Mouse (Mus musculus): Measurements from ENCODE around the gene Kctd21.

Gene Kctd21

GRCm38 (mm10) chr7:97331726-97332666 lies at the start of gene Kctd21, which contains the start of gene Usp35:
Gene Kctd21, plus strand, starts transcription at chr7:97332327.
Gene Usp35, minus strand, starts transcription at chr7:97332020.
- no peak for TF ChIP-seq GATA4 (IDR thresholded peaks at IDR 0.05; ENCODE audit: insufficient replicate concordance, low read length)

DNA sequence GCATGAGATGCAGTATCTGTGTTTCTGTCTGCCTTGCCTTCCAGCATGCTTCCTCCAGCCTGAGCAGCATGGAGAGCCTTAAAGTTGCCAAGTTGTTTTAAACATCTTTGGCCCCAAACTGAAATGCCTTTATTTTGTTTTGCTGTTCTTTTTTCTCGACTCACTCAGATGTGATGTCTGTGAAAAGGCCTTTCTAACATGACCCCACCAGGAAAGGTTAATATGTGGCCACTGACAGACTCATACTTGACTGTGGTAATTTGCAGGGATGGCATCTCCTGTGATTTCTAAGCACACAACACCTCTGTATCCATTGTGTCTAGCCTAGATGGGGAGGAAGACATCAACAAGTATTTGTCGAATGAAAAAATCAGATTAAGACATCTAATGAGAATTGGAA lies 35.1 kb upstream of the Kctd21 start:
- no peak for TF ChIP-seq GATA4 (IDR thresholded peaks at IDR 0.05; ENCODE audit: insufficient replicate concordance, low read length)

- TF ChIP-seq GATA4 (IDR thresholded peaks at IDR 0.05; ENCODE audit: insufficient replicate concordance, low read length), result no peak
These were observed 34.7 kb upstream of the Kctd21 start for GRCm38 (mm10) chr7:97297466-97297865.

DNA sequence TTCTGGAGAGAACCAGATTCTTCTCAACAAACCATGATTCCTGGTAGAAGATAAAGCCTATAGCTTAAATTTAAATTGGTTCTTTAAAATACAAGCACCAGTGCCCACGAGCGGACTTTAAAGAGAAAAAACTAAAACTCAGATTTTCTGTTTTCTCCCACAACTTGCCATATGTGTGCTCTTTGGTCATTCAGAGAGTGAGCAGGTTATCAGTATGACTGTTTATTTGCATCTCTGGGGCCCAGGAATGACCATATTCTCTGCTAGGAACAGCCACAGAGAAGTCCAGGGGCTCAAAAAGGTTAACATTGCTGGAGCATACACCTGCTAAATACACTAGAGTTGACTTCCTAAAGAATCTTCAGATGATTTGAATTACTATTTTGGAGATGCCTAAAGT lies 33.8 kb upstream of the Kctd21 start:
- no peak for TF ChIP-seq GATA4 (IDR thresholded peaks at IDR 0.05; ENCODE audit: insufficient replicate concordance, low read length)

DNA sequence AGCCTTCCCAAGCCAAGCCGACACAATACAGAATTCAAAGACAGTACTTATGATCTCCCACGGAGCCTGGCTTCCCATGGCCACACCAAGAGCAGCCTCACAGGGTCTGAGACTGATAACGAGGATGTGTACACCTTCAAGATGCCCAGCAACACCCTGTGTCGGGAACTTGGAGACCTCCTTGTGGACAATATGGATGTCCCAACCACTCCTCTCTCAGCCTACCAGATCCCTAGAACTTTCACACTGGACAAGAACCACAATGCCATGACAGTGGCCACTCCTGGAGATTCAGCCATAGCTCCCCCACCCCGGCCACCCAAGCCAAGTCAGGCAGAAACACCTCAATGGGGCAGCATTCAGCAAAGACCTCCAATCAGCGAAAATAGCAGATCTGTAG lies 33.2 kb upstream of the Kctd21 start:
- no peak for TF ChIP-seq GATA4 (IDR thresholded peaks at IDR 0.05; ENCODE audit: insufficient replicate concordance, low read length)

- TF ChIP-seq GATA4 (IDR thresholded peaks at IDR 0.05; ENCODE audit: insufficient replicate concordance, low read length), result no peak
These were observed 31.2 kb upstream of the Kctd21 start for GRCm38 (mm10) chr7:97300914-97301313.

GRCm38 (mm10) chr7:97301321-97301720 lies 30.8 kb upstream of the Kctd21 start:
- TF ChIP-seq GATA4 (IDR thresholded peaks at IDR 0.05; ENCODE audit: insufficient replicate concordance, low read length), result no peak

DNA sequence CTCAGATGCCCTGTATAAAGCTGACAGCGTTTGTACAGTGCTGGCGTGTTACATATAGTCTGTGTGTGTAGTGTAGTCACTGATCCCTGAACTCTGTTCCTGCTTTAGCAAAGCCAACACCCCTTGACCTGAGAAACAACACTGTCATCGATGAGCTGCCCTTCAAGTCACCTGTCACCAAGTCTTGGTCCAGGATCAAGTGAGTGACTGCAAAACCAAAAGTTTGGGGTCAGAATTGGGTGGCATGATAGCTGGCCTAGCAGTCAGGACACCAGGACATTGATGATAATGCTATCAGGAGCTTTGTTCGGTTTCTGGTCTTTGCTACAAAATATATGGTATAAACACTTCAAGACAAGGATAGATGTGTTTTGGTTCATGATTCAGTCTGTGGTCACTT lies 29.9 kb upstream of the Kctd21 start:
- no peak for TF ChIP-seq GATA4 (IDR thresholded peaks at IDR 0.05; ENCODE audit: insufficient replicate concordance, low read length)

DNA sequence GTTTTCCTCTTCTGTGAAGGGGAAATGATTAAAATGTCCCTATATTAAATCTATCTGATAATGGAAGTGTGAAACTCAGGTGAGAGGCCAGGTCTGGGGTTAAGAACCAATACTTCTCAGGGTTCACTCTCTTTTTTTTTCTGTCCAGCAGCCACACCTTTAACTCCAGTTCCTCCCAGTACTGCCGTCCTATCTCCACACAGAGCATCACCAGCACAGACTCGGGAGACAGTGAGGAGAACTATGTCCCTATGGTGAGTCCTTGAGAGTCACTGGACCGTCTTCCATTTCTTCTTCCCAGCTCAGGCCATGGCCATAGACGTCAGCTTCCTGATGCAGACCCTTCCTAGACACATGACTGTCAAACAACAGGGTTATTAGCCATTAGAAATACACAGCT lies 29.3 kb upstream of the Kctd21 start:
- no peak for TF ChIP-seq GATA4 (IDR thresholded peaks at IDR 0.05; ENCODE audit: insufficient replicate concordance, low read length)

DNA sequence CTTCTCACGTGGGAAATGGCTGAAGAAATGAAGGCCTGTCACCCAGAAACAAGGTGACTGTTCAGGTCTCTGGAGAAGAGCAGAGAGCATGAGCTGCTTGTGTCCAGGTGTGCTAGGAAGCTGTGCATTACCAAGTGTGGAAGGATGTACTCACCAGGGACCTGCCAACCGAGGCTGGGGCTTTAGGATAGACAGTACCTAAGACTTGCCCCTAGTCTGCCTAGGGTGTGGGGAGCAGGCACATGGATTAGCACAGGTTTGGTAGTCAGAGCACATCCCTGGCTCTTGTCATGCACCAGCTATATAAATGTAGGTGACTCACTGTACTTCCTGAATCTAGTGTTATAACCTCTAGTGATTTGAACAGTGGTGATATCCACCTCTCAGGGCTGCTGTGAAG lies 28.5 kb upstream of the Kctd21 start:
- no peak for TF ChIP-seq GATA4 (IDR thresholded peaks at IDR 0.05; ENCODE audit: insufficient replicate concordance, low read length)

DNA sequence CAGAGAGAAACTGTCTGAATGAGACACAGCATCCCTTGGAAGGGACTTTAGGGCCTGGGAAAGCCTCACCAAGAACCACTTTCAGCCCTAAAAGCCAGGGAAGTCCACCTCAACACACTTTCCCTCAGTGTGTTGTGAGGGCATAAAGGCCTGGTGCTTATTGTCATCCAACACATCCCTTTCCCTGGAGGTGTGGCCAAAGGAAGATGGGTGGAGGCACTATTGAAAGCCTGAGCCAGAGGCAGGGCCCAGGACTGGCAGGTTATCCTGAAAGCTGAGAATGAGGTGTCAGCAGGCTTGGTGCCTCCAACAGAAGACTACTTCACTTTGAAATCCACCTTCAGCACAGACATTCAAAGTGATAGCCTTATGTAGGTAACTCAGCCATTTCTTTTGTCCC lies 27.7 kb upstream of the Kctd21 start:
- TF ChIP-seq GATA4 (IDR thresholded peaks at IDR 0.05; ENCODE audit: insufficient replicate concordance, low read length), result no peak

DNA sequence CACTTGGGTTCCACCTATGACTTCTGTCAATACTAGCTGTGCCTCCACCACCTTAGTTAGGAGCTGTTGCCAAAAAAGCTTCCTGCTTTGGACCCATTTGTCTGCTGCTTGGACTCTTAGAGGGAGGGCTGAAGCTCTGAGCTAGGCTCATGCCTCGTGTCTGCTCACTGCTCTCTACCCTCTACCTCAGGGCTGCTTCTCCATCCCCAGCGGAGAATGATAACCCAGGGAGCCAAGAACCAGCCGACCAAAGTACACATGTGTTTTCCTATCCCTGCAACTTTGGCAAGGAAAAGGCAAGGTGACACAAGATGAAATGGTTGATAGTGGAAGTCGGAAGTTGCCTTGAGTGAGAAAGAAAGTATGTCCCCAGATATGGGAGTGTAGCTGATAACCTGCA lies 26.9 kb upstream of the Kctd21 start:
- TF ChIP-seq GATA4 (IDR thresholded peaks at IDR 0.05; ENCODE audit: insufficient replicate concordance, low read length), result no peak

GRCm38 (mm10) chr7:97306813-97307212 lies 25.3 kb upstream of the Kctd21 start:
- no peak for TF ChIP-seq GATA4 (IDR thresholded peaks at IDR 0.05; ENCODE audit: insufficient replicate concordance, low read length)

- TF ChIP-seq GATA4 (IDR thresholded peaks at IDR 0.05; ENCODE audit: insufficient replicate concordance, low read length), result no peak
These were observed 24.6 kb upstream of the Kctd21 start for GRCm38 (mm10) chr7:97307546-97307945.

DNA sequence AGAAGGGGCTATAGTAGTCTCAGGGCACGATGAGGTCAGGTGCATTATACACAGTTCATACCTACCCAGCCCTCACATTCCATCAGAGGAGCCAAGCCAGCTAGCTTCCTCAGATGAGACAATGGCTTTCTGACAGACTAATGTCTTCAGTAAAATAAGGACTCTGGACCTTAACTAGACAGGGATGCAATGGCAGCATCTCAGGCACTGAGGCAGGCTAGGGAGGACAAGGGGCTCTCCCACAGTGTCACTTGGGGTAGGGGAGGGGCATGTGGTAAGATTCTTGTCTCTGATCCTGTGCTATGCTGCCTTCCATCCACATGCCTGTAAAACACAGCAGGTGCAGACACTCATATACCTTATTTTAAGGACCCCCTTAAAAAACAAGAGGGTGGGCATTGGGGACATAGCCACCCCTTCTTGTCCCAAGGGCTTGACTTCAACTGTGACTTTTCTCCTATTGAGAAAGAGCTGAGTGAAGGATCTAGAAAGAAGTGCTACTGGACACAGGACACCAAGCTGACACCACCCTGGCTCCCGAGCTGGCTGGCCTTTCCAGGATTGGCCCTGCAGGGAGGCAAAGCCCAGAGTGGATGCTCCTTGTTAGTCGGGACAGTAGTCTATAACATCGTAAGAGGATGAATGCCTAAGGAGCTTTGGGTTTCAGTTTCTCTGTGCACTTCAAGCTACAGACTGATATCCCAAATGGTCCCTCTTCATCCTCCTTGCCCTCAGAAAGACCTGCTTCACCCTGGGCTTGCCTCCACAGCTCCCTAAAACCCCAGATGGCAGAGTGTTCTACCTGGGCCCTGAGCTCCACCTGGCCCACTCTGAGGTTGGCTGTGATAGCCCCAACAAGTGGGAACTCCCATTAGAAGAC lies 22.4 kb upstream of the Kctd21 start:
- no peak for TF ChIP-seq GATA4 (IDR thresholded peaks at IDR 0.05; ENCODE audit: insufficient replicate concordance, low read length)

GRCm38 (mm10) chr7:97310341-97310635 lies 21.8 kb upstream of the Kctd21 start:
- no peak for TF ChIP-seq GATA4 (IDR thresholded peaks at IDR 0.05; ENCODE audit: insufficient replicate concordance, low read length)

Measured in liver, adult (tissue).